Mouse (Mus musculus) R1 (cell line): ENCODE measurements around the gene Inpp5e.
"Not testable (repeated sequence)": the region's sequence is repeated elsewhere in the genome, so short reads cannot be mapped to it uniquely, and the experiment has no call there.

Experiments
- DNase-seq: peaks from one replicate; pipeline ENCODE4 v3.0.0-alpha.2; 2018; ENCODE audit warnings: low read depth, low spot score

Inpp5e gene

DNA sequence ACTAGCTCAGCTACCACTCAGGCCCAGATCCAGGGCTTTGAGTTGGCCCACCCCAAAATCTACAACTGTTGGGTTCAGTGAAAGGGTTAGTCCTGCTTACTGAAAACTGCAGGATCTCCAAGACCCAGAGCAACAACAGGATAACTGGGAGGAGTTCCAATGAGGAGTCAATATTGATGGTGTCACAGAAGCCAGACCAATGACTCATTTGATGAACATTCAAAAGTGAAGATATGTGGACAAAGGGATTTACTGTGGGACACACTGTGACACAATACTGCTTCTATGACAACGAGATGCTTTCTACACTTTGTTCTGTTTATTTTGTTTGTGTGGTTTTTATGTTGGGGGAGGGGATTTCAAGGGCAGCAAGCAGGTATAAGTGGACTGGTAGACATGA is 9.1 kb upstream of the Inpp5e start:
- no peak for DNase-seq

DNA sequence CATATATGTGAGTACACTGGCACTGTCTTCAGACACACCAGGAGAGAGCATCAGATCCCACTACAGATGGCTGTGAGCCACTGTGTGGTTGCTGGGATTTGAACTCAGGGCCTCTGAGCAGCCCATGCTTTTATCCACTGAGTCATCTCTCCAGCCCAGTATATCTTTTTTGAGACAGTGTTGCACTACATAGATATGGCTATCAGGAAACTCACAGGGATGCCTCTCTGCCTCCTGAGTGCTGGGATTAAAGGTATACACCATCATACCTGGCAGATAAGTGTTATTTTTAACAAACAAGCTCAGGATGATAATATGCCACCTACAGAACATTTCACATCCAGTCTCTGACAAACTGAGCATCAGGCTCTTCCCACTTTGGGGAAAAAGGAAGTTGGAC is 8.1 kb upstream of the Inpp5e start:
- DNase-seq = no peak

DNA sequence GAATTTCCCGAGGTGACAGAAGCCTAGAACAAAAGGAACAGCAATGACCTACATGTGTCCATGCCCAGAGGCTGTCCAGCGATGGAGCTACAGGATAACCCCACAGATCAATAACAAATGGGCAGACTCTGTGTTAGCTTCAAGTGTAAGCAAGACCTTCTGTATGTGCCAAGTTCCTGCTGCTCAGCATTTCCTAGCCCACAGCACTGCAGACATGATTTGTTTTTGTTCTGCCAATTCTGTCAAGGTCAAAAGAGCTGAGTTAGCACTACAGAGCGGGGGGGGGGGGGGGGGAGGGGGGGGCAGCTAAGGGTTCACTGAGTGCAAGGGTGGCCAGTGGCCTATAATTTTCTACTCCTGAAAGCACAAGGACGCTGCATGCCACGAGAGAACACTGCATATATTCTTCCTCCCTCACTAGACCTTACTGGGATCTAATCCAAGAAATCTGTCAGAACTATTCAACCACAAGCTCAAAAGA is 2.0 kb upstream of the Inpp5e start:
- DNase-seq = no peak

DNA sequence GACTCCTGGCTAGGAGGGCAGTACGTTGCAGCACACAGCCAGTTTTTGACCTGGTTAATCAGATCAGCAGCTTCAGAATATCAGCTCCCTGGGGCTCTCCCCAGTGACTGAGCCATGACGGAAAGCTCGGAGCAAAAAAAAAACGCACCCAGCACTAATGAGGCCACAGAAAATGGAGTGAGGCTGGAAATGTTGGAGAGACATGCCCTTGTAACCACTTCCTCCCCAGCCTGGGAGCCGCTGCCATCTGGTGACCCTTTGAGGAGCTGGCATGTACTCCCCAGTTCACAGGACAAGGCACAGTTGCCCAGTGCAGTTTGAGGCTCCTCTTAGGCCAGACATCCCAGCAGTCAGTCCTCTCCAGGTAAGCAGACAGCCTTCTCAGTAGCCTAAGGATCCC is 1.1 kb upstream of the Inpp5e start:
- DNase-seq = no peak

DNA sequence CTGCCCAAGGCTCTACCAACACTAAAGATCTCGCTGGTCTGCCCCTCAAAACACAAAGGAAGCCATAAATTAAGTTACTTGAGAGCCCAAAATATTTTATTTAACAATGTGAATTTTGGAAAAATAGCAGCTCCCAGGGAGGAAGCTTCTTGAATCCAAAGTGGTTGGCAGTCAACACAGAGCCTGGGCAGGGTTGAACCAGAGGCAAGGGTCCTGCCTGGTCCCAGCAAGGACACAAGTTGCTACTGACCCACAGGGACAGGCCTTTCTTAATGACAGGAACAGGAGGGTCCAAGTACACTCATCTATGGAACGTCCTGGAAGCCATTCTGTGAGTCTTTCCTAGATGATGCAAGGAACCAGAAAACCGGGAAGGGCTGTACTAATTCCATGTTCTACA is 359 bp upstream of the Inpp5e start:
- DNase-seq = no peak

DNA sequence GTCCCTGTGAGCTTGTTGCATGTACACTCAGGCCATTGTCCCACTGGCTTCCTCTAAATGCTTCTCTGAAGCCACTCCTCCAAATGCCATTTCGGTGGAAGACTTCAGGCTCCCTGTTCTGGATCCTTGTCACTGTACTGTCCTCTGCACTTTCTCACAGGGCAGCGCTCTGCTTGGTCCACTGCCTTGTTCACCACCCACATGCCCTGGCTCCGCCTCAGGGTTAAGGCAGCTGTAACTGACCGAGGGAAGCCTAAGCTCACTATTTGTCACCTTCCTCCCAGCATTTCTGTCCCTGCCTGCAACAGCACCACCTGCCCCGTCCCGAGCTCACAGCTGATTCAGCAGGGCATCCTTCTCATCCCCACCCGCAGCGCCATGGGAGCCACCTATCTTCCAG is 5.7 kb downstream of the Inpp5e start:
- DNase-seq = no peak

DNA sequence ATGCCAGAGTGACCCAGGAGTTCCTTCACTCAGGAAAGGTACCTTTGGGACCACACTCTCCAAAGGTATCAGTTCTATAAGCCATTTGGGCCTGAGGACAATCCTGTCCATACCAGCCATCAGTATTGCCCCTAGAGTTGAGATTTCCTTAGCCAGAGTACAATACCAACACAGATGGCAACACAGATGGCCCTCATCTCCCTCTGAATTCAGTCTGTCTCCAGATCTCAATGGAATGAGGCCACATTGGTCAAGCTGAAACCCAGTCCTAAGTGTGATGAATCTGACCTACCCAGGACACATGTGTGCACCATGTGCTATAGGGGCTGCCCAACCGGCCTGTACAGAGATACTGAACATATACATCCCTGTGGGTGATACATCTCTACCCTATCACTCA is 6.7 kb downstream of the Inpp5e start:
- no peak for DNase-seq

DNA sequence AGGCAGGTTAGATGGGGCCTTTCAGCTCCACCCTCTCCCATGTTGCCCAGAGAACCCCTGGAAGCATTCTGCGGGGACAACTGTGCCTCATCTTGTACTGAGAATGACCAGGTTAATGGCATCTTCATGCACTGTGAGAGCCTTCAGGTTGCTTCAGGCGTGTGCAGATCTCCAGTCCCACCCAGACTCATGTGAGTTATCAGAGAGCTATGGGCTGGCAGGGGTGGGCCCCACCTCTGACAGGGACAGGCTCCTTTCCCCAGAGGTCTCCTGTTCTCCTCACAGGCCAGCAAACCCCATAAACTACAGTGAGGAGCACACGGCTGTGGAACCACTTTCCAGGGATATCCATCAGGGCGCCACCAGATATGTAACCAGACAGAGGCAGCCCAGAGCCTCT is 8.0 kb downstream of the Inpp5e start:
- DNase-seq = no peak

DNA sequence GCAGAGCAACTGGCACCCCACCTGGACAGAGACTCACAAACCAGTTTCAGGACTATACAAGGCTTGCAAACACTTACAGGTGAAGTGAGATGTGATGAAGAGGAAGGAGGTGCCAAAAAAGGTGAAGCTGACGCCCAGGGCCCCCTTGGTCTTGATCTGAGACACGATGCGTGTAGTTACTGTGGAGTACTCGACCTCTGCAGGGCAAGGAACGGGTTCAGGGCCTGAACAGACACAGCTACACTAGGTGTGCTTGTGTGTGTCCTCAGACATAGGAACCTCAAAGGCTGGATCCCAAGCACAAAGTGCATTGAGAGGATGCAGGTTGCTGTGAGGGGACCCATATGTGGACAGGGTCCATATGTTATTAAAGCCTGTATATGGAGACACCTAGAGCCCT is 8.7 kb downstream of the Inpp5e start:
- no peak for DNase-seq

DNA sequence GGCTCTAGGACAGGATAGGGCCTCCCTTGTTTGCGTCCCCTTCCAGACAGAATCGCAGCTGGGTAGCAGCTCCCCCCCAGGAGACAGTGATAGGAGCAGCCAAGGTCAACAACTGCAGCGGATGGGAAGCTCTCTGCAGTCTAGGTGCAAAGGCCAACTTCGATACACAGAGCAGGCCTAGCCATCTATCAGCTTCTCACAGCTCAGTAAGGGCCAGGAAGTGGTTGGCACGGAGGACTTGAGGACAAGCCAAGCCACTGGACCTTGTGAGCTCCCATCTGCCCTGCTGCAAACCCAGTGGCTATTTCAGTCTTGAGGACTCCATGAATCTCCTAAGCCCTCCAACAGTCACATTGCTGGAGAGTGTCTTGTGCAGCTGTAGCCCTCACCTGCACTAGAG is 9.4 kb downstream of the Inpp5e start:
- DNase-seq = no peak

DNA sequence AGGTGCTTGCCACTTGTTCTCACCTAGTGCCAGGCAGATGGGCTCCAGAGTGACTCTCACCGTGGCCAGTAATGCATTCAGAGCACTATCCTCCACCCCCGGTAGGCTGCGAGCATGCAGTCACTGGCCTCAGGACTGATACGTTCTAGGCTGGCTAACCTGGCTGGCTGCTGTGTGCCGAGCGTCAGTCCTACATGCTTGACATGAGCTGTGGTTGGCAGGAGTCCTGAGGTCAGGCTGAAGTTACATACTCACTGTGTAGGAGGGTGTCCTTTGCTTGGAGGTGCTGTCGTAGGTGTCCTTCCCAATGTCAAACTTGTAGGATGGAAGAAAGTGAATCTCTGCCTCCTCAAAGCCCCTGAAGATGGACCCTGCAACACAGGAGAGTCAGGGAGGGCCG is 10.0 kb downstream of the Inpp5e start:
- no peak for DNase-seq

DNA sequence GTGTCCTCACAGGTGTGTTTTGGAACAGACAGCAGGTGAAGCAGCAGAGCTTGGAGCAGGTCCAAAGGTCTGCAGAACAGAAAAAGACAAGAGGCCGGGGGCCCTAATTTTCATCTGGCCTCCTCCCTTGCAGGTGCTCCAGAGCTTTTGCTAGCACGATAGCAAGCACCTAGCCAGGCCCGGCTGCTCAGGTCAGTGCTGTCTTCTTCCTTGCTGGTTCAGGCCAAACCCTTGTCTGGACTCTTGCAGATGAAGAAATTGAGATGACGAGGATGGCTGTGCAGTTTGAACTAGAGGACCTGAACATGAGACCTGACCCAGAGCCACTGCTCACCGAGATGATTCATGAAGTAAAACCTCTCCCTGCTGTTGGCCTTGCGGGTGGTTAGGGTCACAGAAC is 17.4 kb downstream of the Inpp5e start:
- no peak for DNase-seq

DNA sequence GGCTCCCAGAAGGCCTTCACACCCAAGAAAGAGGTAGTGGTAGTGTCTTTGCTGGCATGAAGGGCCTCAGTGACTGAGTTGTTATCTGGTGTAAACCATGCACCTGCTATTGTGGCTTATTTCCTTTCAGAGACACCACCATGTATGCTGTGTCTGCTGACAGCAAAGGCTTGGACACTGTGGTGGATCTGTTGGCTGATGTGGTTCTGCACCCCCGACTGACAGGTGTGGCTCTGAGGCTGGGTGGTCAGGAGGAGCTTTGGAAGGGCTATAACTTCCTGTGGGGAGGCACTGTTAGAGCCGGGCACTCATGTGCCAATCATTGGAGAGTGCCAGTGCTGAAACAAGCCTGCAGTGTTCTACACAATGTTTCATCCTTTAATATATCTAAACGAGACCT is 18.0 kb downstream of the Inpp5e start:
- no peak for DNase-seq

DNA sequence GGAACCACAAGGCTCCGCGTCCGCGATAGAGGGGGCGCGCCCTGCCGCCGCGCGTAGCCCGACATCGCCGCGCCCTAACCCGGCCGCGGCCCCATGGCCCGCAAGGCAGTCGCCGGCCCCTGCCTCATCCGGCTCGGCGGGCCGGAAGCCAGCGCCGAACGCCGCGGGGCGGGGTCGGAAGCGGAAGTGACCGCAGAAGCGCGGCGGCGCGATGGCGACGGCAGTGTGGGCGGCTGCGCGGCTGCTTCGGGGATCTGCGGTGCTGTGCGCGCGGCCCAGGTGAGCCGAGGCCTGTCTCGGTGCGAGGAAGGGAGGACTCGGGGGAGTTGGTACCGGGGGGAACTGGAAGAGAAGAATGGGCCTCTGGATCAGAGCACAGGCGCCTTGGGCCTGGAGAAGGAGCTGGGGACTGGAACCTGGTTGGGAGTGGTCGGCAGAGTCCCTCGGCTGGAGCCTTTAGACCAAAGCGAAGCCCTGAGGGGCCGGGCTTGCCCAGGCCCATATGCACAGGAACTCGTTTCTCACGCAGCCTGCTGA is 19.8 kb downstream of the Inpp5e start, which contains the start of the genes Entr1 and Pmpca:
Entr1 (minus strand) TSS at position 163 of the 537 bp plus-strand sequence.
Pmpca (plus strand) TSS at position 186 of the 537 bp plus-strand sequence.
- DNase-seq = peak; percentile 80

DNA sequence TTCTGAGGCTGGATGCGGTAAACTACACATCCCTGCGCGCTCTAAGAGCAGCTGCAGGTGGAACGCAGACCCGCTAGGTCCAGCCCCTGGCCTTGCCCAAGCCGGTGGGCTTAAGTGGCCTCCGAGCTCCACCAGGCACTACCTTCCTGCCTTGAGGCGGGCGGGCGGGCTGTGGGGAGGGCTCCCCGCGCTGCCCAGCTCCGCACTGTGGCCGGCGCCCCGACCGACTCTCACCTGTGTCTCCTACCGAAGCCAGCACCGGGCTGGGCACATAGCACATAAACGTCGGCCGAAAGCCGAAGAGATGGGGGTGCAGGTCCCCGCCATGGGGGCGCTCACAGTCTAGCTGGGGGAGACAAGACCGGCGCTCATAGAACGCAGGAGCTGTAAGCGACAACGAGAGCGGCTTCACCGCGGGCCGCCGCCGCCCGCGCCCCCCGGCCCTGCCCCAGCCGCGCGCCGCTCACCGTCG is 20.3 kb downstream of the Inpp5e start:
- DNase-seq = no peak

DNA sequence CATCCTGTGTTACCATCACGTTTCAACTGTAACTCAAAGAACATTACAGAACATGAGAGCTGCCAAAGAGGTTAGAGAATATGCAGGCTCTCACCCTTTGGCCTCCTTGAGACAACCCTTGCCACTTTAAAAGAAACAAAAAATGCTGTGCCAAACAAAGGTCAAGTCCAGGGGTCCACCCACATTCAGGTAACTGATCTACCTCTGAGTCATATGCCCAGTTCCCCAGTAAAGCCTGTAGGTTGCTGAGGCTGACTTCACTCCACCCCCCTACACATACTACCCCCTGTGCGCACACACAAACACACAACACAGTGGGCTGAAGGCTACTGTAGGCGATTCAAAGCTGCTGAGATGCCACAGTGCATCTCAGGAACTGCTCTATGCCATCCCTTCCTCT is 21.3 kb downstream of the Inpp5e start:
- DNase-seq = no peak

DNA sequence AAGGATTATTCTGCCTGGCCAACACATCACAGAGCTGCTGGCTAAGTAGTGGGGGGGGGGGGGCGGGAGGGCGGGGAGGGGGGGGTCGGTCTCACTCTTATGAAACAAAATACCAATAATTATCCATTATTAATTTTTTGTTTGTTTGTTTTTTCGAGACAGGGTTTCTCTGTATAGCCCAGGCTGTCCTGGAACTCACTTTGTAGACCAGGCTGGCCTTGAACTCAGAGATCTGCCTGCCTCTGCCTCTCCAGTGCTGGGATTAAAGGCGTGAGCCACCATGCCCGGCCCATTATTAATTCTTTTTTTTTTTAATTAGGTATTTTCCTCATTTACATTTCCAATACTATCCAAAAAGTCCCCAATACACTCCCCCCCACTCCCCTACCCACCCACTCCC is 28.1 kb downstream of the Inpp5e start:
- not testable (repeated sequence) for DNase-seq

DNA sequence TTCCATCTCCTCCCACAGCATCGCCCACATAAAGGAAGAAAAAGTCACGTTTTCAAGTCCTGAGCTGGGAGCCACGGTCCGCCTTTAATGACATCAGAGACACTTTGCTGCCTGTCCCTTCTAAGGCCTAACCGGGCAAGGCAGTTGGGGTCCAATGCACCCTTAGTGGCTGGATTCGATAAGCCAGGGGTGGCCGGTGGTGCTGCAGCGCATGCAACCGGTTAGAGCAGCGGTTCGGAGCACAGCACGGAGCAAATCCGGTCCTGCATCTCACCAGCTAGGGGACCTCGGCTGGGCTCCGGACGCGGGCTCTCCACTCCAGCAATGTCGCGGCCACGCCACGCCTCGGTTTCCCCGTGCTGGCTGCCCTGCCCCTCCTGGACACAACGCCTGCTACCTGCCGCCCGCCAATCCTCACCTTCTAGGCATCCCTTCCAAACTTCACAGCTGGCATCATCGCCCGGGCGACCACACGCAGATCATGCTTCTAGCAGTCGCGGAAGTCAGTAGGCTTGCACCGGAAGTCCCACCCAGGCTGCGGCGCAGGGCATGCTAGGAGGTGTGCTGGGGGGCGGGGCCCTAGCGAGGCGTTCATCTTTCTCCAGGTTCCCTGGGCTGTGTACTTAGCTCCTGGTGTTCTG is 28.8 kb downstream of the Inpp5e start, which contains the start of gene Snapc4:
Snapc4 (minus strand) TSS at position 523 of the 641 bp plus-strand sequence.
- peak; percentile 95 for DNase-seq

DNA sequence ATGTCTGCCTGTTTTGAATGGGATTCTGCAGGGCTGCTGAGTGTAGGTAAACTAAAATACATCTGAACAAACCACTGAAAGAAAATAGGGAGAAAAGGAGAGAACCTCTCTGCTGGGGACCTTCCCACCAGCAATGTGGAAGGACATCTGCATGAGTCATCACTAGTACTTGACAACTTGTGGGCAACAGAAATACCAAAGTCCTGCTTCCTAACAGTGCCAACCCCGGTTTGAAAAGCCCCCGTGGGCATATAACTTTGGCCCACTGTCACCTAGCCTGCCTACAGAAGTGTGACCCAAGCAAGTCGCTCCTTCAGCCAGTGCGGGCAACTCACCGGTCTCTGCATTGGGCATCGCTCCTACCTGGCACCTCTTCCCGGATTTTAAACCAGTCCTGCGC is 36.6 kb downstream of the Inpp5e start:
- DNase-seq = no peak

DNA sequence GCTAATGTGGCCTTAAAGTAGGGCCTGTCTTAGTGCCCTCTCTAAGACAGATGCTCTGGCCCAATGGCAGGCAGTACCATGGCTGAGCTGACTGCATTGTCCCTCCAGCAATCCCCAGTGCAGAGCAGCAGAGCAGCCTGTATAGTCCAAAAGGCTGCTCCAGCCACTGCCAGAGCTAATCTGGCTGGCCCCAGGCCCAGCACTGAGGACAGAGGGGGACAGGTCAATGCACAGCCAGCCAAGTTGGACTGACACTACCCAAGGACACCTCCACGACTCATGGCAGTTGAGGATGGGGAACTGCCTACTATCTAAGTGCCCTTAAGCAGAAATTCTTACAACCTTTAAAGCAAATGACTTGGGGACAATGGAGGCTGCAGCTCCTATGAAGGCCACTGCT is 40.4 kb downstream of the Inpp5e start:
- no peak for DNase-seq

DNA sequence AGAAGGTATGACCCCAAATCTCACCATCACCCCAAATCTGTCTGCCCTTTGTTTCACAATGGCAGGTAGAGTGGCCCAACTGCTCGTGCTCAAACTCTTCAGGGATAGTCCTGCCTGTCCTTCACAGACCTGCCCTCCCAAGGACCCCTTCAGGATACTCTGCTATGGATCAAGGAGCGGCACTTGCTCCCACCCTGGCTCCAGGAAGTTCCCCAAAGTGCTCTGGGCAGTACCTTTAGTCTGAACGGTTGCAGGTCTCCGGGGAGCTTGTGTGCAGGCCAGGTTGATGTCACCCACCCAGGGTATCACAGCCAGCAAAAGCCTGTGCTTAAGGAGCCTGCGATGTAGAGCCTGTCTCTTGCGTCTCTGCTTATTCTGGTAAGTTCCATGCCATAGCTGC is 41.1 kb downstream of the Inpp5e start:
- DNase-seq = no peak

DNA sequence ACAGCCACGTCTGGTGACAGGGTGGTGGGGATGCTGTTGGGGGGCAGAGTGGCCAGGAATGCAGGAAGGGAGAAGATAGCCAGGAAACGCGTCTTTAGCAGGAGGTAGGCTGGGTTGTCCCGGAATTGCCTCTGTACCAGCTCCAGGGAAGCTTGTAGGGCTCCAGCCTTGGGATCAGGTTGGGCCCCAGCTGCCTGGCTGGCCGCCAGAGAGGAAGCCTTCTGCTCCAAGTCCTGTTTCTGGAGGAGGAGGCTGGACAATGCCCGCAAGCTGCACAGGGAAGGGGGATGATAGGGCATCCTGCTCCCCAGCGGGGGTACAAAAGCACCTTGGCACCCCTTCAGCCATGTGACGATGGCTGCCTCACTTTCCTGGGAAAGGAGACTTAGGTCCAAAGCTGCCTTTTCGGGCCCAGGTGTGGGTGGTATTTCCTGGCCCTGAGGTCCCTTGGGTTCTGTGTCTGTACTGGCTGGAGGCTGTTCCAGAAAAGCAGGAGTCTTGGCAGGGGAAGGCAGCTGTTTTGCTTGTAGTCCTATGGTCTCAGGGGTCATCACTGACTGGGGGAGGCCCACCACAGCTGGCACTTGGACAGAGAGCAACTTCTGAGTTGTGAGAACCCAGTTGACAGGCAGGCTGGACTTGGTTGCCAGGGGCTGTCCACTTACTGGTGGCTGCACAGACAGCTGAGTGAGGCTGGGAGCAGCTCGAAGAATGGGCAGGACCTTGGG is 44.1 kb downstream of the Inpp5e start:
- DNase-seq = no peak

DNA sequence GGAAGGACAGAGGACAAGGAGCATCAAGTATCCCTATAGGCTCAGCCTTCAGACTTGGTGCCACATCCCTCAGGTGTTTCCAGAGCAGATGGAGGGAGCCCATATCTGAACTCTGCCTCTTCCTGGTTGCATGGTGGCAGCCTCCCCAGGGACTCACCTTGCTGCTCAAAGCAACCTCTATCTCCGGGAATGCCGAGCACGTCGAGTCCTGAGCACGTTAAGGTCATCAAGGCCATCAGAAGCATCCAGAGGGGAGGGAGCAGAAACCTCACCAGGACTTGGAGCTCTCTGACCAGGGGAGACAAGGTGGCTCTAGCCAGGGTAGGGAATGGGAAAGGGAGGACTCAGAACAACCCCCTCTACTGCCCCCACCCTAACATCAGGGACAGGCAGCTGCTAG is 45.5 kb downstream of the Inpp5e start:
- no peak for DNase-seq
